Mouse (Mus musculus): ENCODE measurements around the gene Slc3a1.

Slc3a1 gene

GRCm38 (mm10) chr17:85089621-85090020 is 61.4 kb downstream of the Slc3a1 start:
- DNase-seq (ENCODE audit: low spot score in 2 of 2): peak in 1 of 2 experiments; percentile 3

GRCm38 (mm10) chr17:85090120-85091099 is 62.2 kb downstream of the Slc3a1 start, which contains the start of the genes Prepl and Camkmt:
Prepl (minus strand) TSS chr17:85090241.
Camkmt (plus strand) TSS chr17:85090552.
- peak; percentile 95 to 96 for DNase-seq (ENCODE audit: low spot score in 2 of 2)

- no peak for DNase-seq (ENCODE audit: low spot score in 2 of 2)
Measured at GRCm38 (mm10) chr17:85091762-85092161, 63.6 kb downstream of the Slc3a1 start.

- peak; percentile 17 to 35 for DNase-seq (ENCODE audit: low spot score in 2 of 2)
Measured at GRCm38 (mm10) chr17:85096396-85096795, 68.2 kb downstream of the Slc3a1 start.

- DNase-seq (ENCODE audit: low spot score in 2 of 2): no peak
Measured at GRCm38 (mm10) chr17:85098677-85099323, 70.6 kb downstream of the Slc3a1 start.

- no peak for DNase-seq (ENCODE audit: low spot score in 2 of 2)
Measured at GRCm38 (mm10) chr17:85100232-85100631, 72.1 kb downstream of the Slc3a1 start.

- no peak for DNase-seq (ENCODE audit: low spot score in 2 of 2)
Measured at GRCm38 (mm10) chr17:85101751-85102150, 73.6 kb downstream of the Slc3a1 start.

GRCm38 (mm10) chr17:85103310-85103709 is 75.1 kb downstream of the Slc3a1 start:
- DNase-seq (ENCODE audit: low spot score in 2 of 2): no peak

GRCm38 (mm10) chr17:85110640-85111039 is 82.5 kb downstream of the Slc3a1 start:
- no peak for DNase-seq (ENCODE audit: low spot score in 2 of 2)

- no peak for DNase-seq (ENCODE audit: low spot score in 2 of 2)
Measured at GRCm38 (mm10) chr17:85113441-85113840, 85.3 kb downstream of the Slc3a1 start.
